Mouse (Mus musculus) ovary, adult 18-20 months (tissue): Measurements from ENCODE around the gene Smim9.

Source experiments
- DNase-seq: peaks from one replicate; pipeline ENCODE4 v3.0.0; 2022; ENCODE audit warnings: low spot score, mixed read lengths

Gene Smim9

GRCm38 (mm10) chrX:75163670-75164069 lies at the start of gene Smim9:
Gene Smim9, minus strand, starts transcription at chrX:75163770.
- no peak for DNase-seq

GRCm38 (mm10) chrX:75155576-75156243 lies 7.9 kb downstream of the Smim9 start:
- DNase-seq = peak; percentile 11

GRCm38 (mm10) chrX:75152249-75152648 lies 11.3 kb downstream of the Smim9 start:
- no peak for DNase-seq

- DNase-seq = no peak
Observed at GRCm38 (mm10) chrX:75150304-75150703, 13.3 kb downstream of the Smim9 start.

- no peak for DNase-seq
Observed at GRCm38 (mm10) chrX:75148414-75148813, 15.2 kb downstream of the Smim9 start.

GRCm38 (mm10) chrX:75143124-75143555 lies 20.4 kb downstream of the Smim9 start:
- peak; percentile 11 for DNase-seq

GRCm38 (mm10) chrX:75138182-75138581 lies 25.4 kb downstream of the Smim9 start:
- no peak for DNase-seq

- no peak for DNase-seq
Observed at GRCm38 (mm10) chrX:75137729-75138128, 25.8 kb downstream of the Smim9 start.

GRCm38 (mm10) chrX:75136938-75137337 lies 26.6 kb downstream of the Smim9 start:
- DNase-seq = no peak

- DNase-seq = peak; percentile 82
Observed at GRCm38 (mm10) chrX:75130467-75131160, 33.0 kb downstream of the Smim9 start, which contains the start of gene Mpp1. Gene Mpp1, minus strand, starts transcription at chrX:75131016.

- no peak for DNase-seq
Observed at GRCm38 (mm10) chrX:75129474-75129873, 34.1 kb downstream of the Smim9 start.

GRCm38 (mm10) chrX:75128333-75128980 lies 35.1 kb downstream of the Smim9 start:
- no peak for DNase-seq

GRCm38 (mm10) chrX:75126893-75127292 lies 36.7 kb downstream of the Smim9 start:
- no peak for DNase-seq

GRCm38 (mm10) chrX:75125606-75126005 lies 38.0 kb downstream of the Smim9 start:
- DNase-seq = no peak

- no peak for DNase-seq
Observed at GRCm38 (mm10) chrX:75115550-75115949, 48.0 kb downstream of the Smim9 start.

GRCm38 (mm10) chrX:75102293-75102692 lies 61.3 kb downstream of the Smim9 start:
- DNase-seq = no peak

GRCm38 (mm10) chrX:75098799-75099198 lies 64.8 kb downstream of the Smim9 start:
- DNase-seq = no peak

GRCm38 (mm10) chrX:75096163-75096770 lies 67.3 kb downstream of the Smim9 start:
- no peak for DNase-seq
